Mouse (Mus musculus) small intestine, adult 2 months (tissue): ENCODE data around the gene Focad.

Experiments
- CTCF ChIP-seq: fragments of 200-500 bp; IDR thresholded peaks from 2 replicates; pipeline ENCODE4 v1.5.1; 2012; ENCODE audit warnings: low read depth, mild to moderate bottlenecking, control low read depth, inconsistent platforms, low read length, moderate library complexity, mixed read lengths; ENCODE audit not compliant: insufficient replicate concordance, insufficient read length; ENCODE audit errors: extremely low read depth
- POLR2A ChIP-seq: fragments of 200-500 bp; IDR thresholded peaks from 2 replicates; pipeline ENCODE4 v1.6.1; 2012; ENCODE audit warnings: low read depth, mild to moderate bottlenecking, control low read depth, inconsistent platforms, low read length, moderate library complexity

DNA sequence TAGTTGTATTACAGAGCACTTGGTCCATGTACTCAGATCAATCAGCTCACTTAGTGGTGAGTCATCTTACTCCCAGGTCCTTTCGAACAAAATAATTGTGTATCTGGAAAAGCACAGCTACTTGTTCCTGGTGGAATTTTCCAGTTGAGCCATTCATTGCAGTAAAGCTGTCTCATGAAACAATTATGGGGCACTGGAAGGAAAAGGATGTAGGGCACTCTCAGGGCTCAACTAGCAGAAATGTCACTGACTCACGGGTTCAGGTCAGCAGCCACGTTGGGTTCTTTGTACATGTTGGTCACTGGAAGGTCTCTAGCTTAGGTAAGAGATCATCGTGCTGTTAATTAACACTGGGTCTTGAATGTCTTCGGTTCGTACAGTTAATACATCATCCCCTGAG is 275.5 kb downstream of the Focad start:
- TF ChIP-seq CTCF (no peak), POLR2A (no peak)
